Mouse (Mus musculus): ENCODE data around the gene Pcca. TPM values are rescaled to one million over a fixed set of nuclear protein-coding genes. Genes with fewer than 3 reads are reported as not detected.

The Pcca gene
- polyA plus RNA-seq (2014; fragmentation: Nextera tagmentation; extraction: Ambion mirVana), result 27.7 and 29.4 TPM in 2 replicates

DNA sequence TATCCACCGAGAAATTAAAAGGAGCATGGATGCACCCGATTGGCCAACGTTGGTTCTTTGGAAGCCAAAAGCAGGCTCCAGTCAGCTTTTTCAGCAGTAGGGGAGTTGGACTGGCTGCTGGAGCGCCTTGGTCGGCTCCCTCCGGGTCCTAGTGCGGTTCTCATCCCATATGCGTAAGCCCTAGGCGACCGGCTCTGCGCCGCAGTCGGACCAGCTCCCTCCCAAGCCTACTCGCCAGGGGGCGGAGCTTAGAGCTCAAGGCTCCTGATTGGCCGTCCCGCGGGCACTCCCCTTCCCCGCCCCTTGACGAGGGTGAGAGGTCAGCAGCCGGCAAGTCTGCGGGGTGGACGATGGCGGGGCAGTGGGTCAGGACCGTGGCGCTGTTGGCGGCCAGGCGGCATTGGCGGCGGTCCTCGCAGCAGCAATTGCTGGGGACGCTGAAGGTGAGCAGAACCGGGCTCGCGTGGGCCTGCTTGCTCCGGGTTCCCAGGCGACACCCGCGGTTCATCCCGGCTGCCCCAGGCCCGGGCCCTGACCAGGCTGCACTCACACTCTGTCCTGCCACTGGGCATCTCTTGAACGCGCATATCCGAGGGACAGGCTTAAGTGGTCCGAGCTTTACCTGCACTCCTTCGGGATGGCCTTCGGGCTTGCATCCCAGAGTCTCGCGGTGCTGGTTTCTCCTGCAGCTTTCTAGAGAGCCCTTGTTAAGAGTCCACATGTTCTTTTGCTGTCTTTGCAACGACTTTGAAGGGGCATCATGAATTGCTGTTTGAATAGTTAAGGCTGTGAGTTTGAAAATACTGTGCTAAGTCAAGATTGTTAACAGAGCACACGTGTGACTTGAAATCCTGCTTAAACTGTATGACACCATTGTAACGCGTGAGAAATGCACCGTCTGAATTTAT, at the start of gene Pcca:
TSS of gene Pcca (plus strand) at position 308 of the 908 bp plus-strand sequence.
- peak within 1 kb of the TSS; percentile 52 for H3K4me2 ChIP-seq (ENCODE audit: low read depth, low read length)
- H3K27me3 ChIP-seq (ENCODE audit: control insufficient read depth, insufficient read depth, low read length), result no peaks in the 10 kb centered on the region
- WGBS, result 2% methylated on average over 52 of the region's 54 CpGs
- H3K9ac ChIP-seq (replicated peaks; ENCODE audit: low read depth, low read length), result peak within 1 kb of the TSS; percentile 74
- H3K27ac ChIP-seq (ENCODE audit: low read depth, low read length), result peak within 1 kb of the TSS; percentile 66
- H3K4me3 ChIP-seq (ENCODE audit: low read depth, low read length), result peak within 1 kb of the TSS; percentile 79
- H3K4me1 ChIP-seq (ENCODE audit: control insufficient read depth, insufficient read depth, low read length), result peaks cover 4% of the 10 kb centered on the region; the same call in 1 of the 2 replicates
- H3K9me3 ChIP-seq (ENCODE audit: control insufficient read depth, low read length), result no peaks in the 10 kb centered on the region
- no peaks in the 10 kb centered on the region for H3K36me3 ChIP-seq (ENCODE audit: control insufficient read depth, insufficient read depth, low read length)
- ATAC-seq (ENCODE audit: low read depth), result peak; percentile 100

DNA sequence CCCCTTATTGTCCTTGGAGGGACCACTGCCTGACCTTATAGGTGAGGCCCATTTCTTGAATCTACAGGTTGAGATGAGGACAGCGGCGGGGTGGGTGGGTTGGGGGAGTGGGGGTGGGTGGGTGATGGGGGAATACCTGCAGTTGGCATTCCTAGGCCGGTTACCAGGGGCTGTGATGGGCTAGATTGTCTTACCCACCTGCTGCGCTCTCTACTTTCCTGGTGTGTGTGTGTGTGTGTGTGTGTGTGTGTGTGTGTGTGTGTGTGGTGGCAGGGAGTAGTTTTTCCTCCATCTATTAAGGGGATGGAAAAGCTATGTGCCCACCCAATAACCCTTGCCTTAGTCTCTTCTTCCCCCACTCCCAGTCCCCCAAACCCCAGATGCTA, 49.7 kb upstream of the Pcca start:
- Histone ChIP-seq H3K4me2 (ENCODE audit: low read depth, low read length) (peak overlapping the region; percentile 26; the same call in 1 of the 2 replicates), H3K27ac (ENCODE audit: low read depth, low read length) (peak overlapping the region; percentile 34; the same call in 1 of the 2 replicates), H3K27me3 (ENCODE audit: control insufficient read depth, insufficient read depth, low read length) (peaks cover 55% of the 10 kb centered on the region), H3K9ac (replicated peaks; ENCODE audit: low read depth, low read length) (no peak overlapping the region), H3K4me1 (ENCODE audit: control insufficient read depth, insufficient read depth, low read length) (no peaks in the 10 kb centered on the region), H3K9me3 (ENCODE audit: control insufficient read depth, low read length) (no peaks in the 10 kb centered on the region), H3K36me3 (ENCODE audit: control insufficient read depth, insufficient read depth, low read length) (no peaks in the 10 kb centered on the region), H3K4me3 (ENCODE audit: low read depth, low read length) (no peak overlapping the region)
- no peak for ATAC-seq (ENCODE audit: low read depth)
- 36% methylated on average over 2 of the region's 4 CpGs for WGBS

DNA sequence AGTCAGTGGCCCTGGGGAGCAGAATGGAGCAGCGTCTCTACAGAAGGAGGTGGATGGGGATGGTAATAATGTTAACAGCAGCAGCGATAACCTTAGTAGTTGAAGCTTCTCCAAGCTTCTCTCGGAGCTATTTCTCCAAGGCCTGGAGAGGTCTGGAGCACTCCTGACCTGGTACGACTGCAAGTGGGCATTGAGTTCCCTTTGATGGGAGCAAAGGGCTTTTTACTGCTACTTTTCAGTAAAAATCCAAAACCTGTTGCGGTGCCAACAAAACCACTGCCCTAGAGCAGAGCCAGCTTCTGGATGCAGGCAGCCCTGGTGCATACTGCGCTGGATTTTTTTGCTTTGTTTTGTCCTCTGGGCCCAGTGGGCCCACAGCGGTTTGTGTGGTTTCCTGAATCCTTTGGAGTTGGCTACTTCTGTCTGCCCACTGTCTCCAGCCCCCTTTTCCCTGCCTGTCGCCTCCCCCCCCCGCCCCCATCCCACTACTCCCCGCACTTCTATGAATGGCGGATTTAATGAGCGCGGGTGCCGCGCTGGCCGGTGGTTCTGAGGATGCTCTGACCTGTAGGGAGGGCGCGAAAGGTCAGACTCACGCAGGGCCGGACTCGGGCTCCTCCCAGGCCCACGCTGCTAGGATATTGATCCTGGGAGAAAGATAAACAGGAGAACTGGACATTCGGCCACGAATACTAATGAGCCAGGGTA, 49.1 kb upstream of the Pcca start:
- H3K27me3 ChIP-seq (ENCODE audit: control insufficient read depth, insufficient read depth, low read length), result peaks cover 55% of the 10 kb centered on the region
- no peak for ATAC-seq (ENCODE audit: low read depth)

DNA sequence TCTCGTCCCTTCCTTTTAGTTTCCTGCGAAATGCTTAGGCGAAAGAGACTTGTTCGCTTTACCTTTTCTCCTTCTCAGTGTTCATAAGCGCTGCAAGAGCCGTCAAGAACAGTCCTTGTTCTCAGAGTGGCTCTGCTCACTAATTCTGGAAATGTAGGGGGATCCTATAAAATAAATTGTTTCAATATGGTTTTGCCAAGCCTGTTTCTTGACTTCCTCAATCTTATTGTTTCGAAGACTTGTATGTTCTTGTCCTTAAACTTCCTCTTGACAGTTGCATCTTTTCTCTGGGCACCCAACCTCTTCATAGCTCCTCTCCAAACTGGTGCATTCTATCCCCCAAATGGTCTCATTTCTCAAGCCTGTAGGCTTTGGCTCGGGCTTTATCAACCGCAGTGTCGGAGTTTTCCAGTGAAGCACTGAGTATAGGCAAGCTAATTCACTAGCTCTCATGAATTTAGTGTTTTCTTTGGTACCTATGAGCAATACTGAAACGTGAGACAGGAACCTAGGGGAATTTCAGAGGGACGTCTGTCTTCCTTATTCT, 48.4 kb upstream of the Pcca start:
- Histone ChIP-seq H3K4me1 (ENCODE audit: control insufficient read depth, insufficient read depth, low read length) (no peaks in the 10 kb centered on the region), H3K4me3 (ENCODE audit: low read depth, low read length) (no peak overlapping the region), H3K9ac (replicated peaks; ENCODE audit: low read depth, low read length) (no peak overlapping the region), H3K27me3 (ENCODE audit: control insufficient read depth, insufficient read depth, low read length) (peaks cover 55% of the 10 kb centered on the region), H3K36me3 (ENCODE audit: control insufficient read depth, insufficient read depth, low read length) (no peaks in the 10 kb centered on the region), H3K27ac (ENCODE audit: low read depth, low read length) (no peak overlapping the region; the same call in 1 of the 2 replicates), H3K9me3 (ENCODE audit: control insufficient read depth, low read length) (no peaks in the 10 kb centered on the region), H3K4me2 (ENCODE audit: low read depth, low read length) (peak overlapping the region; percentile 15; the same call in 1 of the 2 replicates)
- 5% methylated on average over 12 of the region's 12 CpGs for WGBS
- ATAC-seq (ENCODE audit: low read depth), result no peak

More for the DNA sequence above, 49.1 kb upstream of the Pcca start:
- H3K4me2 ChIP-seq (ENCODE audit: low read depth, low read length), result peak overlapping the region; percentile 15; the same call in 1 of the 2 replicates
- 3% methylated on average over 24 of the region's 24 CpGs for WGBS
- no peaks in the 10 kb centered on the region for H3K4me1 ChIP-seq (ENCODE audit: control insufficient read depth, insufficient read depth, low read length)
- H3K9ac ChIP-seq (replicated peaks; ENCODE audit: low read depth, low read length), result no peak overlapping the region
- no peaks in the 10 kb centered on the region for H3K36me3 ChIP-seq (ENCODE audit: control insufficient read depth, insufficient read depth, low read length)
- H3K4me3 ChIP-seq (ENCODE audit: low read depth, low read length), result no peak overlapping the region
- peak overlapping the region; percentile 34; the same call in 1 of the 2 replicates for H3K27ac ChIP-seq (ENCODE audit: low read depth, low read length)
- no peaks in the 10 kb centered on the region for H3K9me3 ChIP-seq (ENCODE audit: control insufficient read depth, low read length)

DNA sequence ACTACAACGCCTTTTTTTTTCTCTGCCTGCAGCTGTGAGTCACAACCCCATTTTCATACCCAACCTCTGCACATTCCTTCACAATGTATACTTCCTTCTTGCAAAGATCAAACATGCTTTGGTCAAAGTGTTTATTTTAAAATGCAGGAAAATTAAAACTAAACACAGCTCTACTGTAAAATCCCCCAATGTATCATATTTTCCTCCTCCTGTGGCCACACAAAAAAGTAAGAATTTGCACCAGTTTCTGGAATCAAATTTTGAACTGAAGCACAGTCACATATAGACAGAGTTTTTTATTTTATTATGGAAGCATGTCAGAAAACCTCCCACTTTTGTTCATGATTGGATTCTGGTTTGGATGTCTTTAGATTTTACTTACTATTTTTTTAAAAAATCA, 47.5 kb upstream of the Pcca start:
- Histone ChIP-seq H3K27ac (ENCODE audit: low read depth, low read length) (no peak overlapping the region), H3K4me2 (ENCODE audit: low read depth, low read length) (no peak overlapping the region), H3K27me3 (ENCODE audit: control insufficient read depth, insufficient read depth, low read length) (peaks cover 56% of the 10 kb centered on the region), H3K4me3 (ENCODE audit: low read depth, low read length) (no peak overlapping the region), H3K36me3 (ENCODE audit: control insufficient read depth, insufficient read depth, low read length) (no peaks in the 10 kb centered on the region), H3K9me3 (ENCODE audit: control insufficient read depth, low read length) (no peaks in the 10 kb centered on the region), H3K4me1 (ENCODE audit: control insufficient read depth, insufficient read depth, low read length) (no peaks in the 10 kb centered on the region), H3K9ac (replicated peaks; ENCODE audit: low read depth, low read length) (no peak overlapping the region)
- WGBS, result 9% methylated on average over 1 of the region's 1 CpGs
- ATAC-seq (ENCODE audit: low read depth), result no peak

DNA sequence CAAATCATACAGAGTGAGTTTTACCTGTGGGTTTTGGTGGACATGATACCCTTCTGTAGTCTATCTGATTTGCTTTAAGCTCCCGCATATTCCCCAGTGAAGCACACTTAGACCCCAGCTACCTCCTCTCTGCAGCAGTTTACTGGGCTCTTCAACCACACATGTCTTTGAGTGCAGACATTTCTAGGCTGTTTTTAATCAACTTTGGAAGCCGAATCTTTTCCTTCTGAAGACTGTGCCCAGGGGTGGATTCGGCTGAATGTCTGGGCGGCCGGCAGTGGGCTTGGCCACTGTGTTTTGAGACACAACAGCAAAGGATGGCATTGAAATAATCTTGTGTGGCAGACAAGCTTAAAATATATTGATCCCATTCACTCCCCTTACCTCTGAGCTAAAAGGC, 46.8 kb upstream of the Pcca start:
- H3K27ac ChIP-seq (ENCODE audit: low read depth, low read length), result no peak overlapping the region

DNA sequence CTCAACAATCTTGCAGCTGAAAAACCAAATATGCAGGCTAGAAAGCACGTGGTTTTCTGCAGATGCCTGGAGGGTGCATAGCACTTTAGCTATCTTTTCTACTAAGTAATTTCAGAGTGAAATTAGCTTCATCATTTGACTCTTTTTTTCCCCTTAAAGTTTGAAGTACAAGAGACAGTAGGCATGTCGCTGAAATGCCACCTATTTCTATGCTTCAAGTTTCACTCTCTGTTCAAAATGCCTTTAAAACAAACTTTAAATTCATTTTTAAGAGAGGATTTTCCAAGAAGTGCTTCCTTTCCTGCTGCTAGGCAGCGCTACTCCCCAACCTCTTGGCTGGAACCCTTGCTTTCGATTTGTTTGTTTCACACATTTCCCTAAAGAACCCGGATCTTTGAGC, 45.1 kb upstream of the Pcca start:
- Histone ChIP-seq H3K4me2 (ENCODE audit: low read depth, low read length) (no peak overlapping the region), H3K4me1 (ENCODE audit: control insufficient read depth, insufficient read depth, low read length) (no peaks in the 10 kb centered on the region), H3K4me3 (ENCODE audit: low read depth, low read length) (no peak overlapping the region), H3K27ac (ENCODE audit: low read depth, low read length) (no peak overlapping the region), H3K9ac (replicated peaks; ENCODE audit: low read depth, low read length) (no peak overlapping the region), H3K36me3 (ENCODE audit: control insufficient read depth, insufficient read depth, low read length) (no peaks in the 10 kb centered on the region), H3K27me3 (ENCODE audit: control insufficient read depth, insufficient read depth, low read length) (peaks cover 42% of the 10 kb centered on the region), H3K9me3 (ENCODE audit: control insufficient read depth, low read length) (no peaks in the 10 kb centered on the region)
- no peak for ATAC-seq (ENCODE audit: low read depth)
- WGBS, result 4% methylated on average over 5 of the region's 5 CpGs

More for the DNA sequence above, 46.8 kb upstream of the Pcca start:
- Histone ChIP-seq H3K36me3 (ENCODE audit: control insufficient read depth, insufficient read depth, low read length) (no peaks in the 10 kb centered on the region), H3K4me1 (ENCODE audit: control insufficient read depth, insufficient read depth, low read length) (no peaks in the 10 kb centered on the region), H3K9me3 (ENCODE audit: control insufficient read depth, low read length) (no peaks in the 10 kb centered on the region), H3K9ac (replicated peaks; ENCODE audit: low read depth, low read length) (no peak overlapping the region), H3K27me3 (ENCODE audit: control insufficient read depth, insufficient read depth, low read length) (peaks cover 50% of the 10 kb centered on the region), H3K4me2 (ENCODE audit: low read depth, low read length) (no peak overlapping the region), H3K4me3 (ENCODE audit: low read depth, low read length) (no peak overlapping the region)
- no peak for ATAC-seq (ENCODE audit: low read depth)
- WGBS, result 11% methylated on average over 5 of the region's 5 CpGs

DNA sequence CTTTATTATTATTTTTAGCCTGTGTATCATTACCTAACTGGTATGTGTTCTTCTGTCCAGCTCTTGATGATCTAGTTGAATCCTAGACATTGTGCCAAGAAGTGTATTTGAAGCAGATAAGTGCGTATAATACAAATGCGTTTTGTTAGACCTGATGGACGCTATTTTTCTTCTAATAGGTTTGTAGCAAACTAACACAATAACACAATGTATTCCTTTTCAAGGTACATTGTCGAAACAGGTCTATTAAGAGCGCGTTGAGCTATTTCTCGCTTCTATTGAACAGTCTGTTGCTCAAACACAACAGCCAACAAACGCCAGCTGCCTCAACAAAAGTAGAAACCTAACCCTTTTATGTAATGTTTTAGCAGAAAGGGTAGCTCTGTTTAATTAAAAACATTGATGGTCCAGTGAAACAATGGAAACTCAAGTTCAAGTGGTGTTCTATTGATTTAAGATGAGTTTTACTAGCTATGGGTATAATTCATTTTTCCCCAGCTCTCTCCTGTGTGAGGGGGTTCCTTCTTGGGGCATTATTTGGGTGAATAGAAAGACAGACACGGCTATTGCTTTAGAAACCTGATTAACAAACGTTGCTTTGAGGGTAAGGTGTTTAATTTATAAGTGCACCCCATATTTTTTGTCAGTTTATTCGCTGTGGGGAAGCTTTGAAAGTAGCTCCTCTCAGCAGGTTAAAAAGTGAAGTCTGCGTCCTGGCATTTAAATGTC, 44.3 kb upstream of the Pcca start:
- Histone ChIP-seq H3K36me3 (ENCODE audit: control insufficient read depth, insufficient read depth, low read length) (no peaks in the 10 kb centered on the region), H3K27ac (ENCODE audit: low read depth, low read length) (no peak overlapping the region), H3K4me2 (ENCODE audit: low read depth, low read length) (peak overlapping the region; percentile 41; the same call in 1 of the 2 replicates), H3K9me3 (ENCODE audit: control insufficient read depth, low read length) (no peaks in the 10 kb centered on the region), H3K27me3 (ENCODE audit: control insufficient read depth, insufficient read depth, low read length) (peaks cover 36% of the 10 kb centered on the region), H3K4me1 (ENCODE audit: control insufficient read depth, insufficient read depth, low read length) (no peaks in the 10 kb centered on the region), H3K4me3 (ENCODE audit: low read depth, low read length) (no peak overlapping the region), H3K9ac (replicated peaks; ENCODE audit: low read depth, low read length) (no peak overlapping the region)
- WGBS, result 2% methylated on average over 12 of the region's 12 CpGs
- ATAC-seq (ENCODE audit: low read depth), result no peak

All from neural tube, embryonic 14.5 days (tissue).